Mouse (Mus musculus): Measurements from ENCODE around the gene Ap1g2. TPM values are rescaled to one million over a fixed set of nuclear protein-coding genes. Genes with fewer than 3 reads are reported as not detected.

The Ap1g2 gene
- polyA plus RNA-seq, 1 experiment from 2014 or later, result 6.6 TPM

Other genes starting within 250 kb of the Ap1g2 start
- gene Homez, start 235.6 kb downstream of the Ap1g2 start, polyA plus RNA-seq (2015; fragmentation: Nextera tagmentation; extraction: Ambion mirVana), result 10.3 and 13.8 TPM in 2 replicates
- 1.5 and 2.4 TPM in 2 replicates for gene Ppp1r3e, start 229.0 kb downstream of the Ap1g2 start, polyA plus RNA-seq (2015; fragmentation: Nextera tagmentation; extraction: Ambion mirVana)
- 3.6 and 4.7 TPM in 2 replicates for gene Bcl2l2, start 223.2 kb downstream of the Ap1g2 start, polyA plus RNA-seq (2015; fragmentation: Nextera tagmentation; extraction: Ambion mirVana)
- 0.34 TPM in 1 of 2 replicates, not detected in the other for gene Gm20521, start 223.2 kb downstream of the Ap1g2 start, polyA plus RNA-seq (2015; fragmentation: Nextera tagmentation; extraction: Ambion mirVana)
- 165 and 167 TPM in 2 replicates for gene Pabpn1, start 214.1 kb downstream of the Ap1g2 start, polyA plus RNA-seq (2015; fragmentation: Nextera tagmentation; extraction: Ambion mirVana)
- gene Slc22a17, start 193.5 kb downstream of the Ap1g2 start, polyA plus RNA-seq (2015; fragmentation: Nextera tagmentation; extraction: Ambion mirVana), result 148 and 158 TPM in 2 replicates
- 15.4 and 15.6 TPM in 2 replicates for gene Efs, start 180.5 kb downstream of the Ap1g2 start, polyA plus RNA-seq (2015; fragmentation: Nextera tagmentation; extraction: Ambion mirVana)
- 0.38 and 0.83 TPM in 2 replicates for gene Il25, start 173.9 kb downstream of the Ap1g2 start, polyA plus RNA-seq (2015; fragmentation: Nextera tagmentation; extraction: Ambion mirVana)
- gene Cmtm5, start 170.3 kb downstream of the Ap1g2 start, polyA plus RNA-seq (2015; fragmentation: Nextera tagmentation; extraction: Ambion mirVana), result 7.0 and 7.1 TPM in 2 replicates
- gene Myh6, start 139.7 kb downstream of the Ap1g2 start, polyA plus RNA-seq (2015; fragmentation: Nextera tagmentation; extraction: Ambion mirVana), result 1.2 and 3.0 TPM in 2 replicates
- gene Gm17428, start 129.7 kb downstream of the Ap1g2 start, polyA plus RNA-seq (2015; fragmentation: Nextera tagmentation; extraction: Ambion mirVana), result not detected in 2 replicates
- gene Myh7, start 112.0 kb downstream of the Ap1g2 start, polyA plus RNA-seq (2015; fragmentation: Nextera tagmentation; extraction: Ambion mirVana), result 8.2 and 9.2 TPM in 2 replicates
- 53.4 and 53.7 TPM in 2 replicates for gene Ngdn, start 91.1 kb downstream of the Ap1g2 start, polyA plus RNA-seq (2015; fragmentation: Nextera tagmentation; extraction: Ambion mirVana)
- 29.4 and 31.9 TPM in 2 replicates for gene Zfhx2, start 14.3 kb downstream of the Ap1g2 start, polyA plus RNA-seq (2015; fragmentation: Nextera tagmentation; extraction: Ambion mirVana)
- 29.8 and 30.7 TPM in 2 replicates for gene Thtpa, start 11.8 kb downstream of the Ap1g2 start, polyA plus RNA-seq (2015; fragmentation: Nextera tagmentation; extraction: Ambion mirVana)
- gene Jph4, start 10.3 kb upstream of the Ap1g2 start, polyA plus RNA-seq (2015; fragmentation: Nextera tagmentation; extraction: Ambion mirVana), result 22.2 and 22.6 TPM in 2 replicates
- gene Dhrs2, start 115.4 kb upstream of the Ap1g2 start, polyA plus RNA-seq (2015; fragmentation: Nextera tagmentation; extraction: Ambion mirVana), result 0.93 and 1.3 TPM in 2 replicates